21 mouse cellular contexts compared by ENCODE assay signal in genomic region chr2:103656028-103656427, GRCm38 (mm10).
DNase-seq lines count a peak whose midpoint lies in the region; ATAC-seq and TF ChIP-seq lines count a peak whose summit lies in the region.
"Had no signal": no experiment of that assay in that cellular context is flagged by ENCODE, and none has a peak within 500 bp of the region (broad histone marks: within the 10 kb centered on the region; RNA-seq: fewer than 3 reads in every experiment).

No protein-coding gene starts in this region.

- no peak overlapping the region for H3K9ac ChIP-seq in heart, postnatal 0 days (replicated peaks; ENCODE audit: low read depth, low read length)
- H3K9ac ChIP-seq in heart, embryonic 12.5 days: no peak overlapping the region
- H3K9ac ChIP-seq in stomach, embryonic 14.5 days (replicated peaks; ENCODE audit: low read depth, low read length): no peak overlapping the region
- H3K9ac ChIP-seq: hindbrain, embryonic 12.5 days; liver, embryonic 12.5 days; neural tube, embryonic 13.5 days had no signal

- H3K4me3 ChIP-seq in heart, postnatal 0 days (ENCODE audit: low read depth, low read length): no peak overlapping the region
- no peak overlapping the region for H3K4me3 ChIP-seq in heart, embryonic 12.5 days
- no peak overlapping the region for H3K4me3 ChIP-seq in stomach, embryonic 14.5 days (ENCODE audit: low read depth, low read length)
- H3K4me3 ChIP-seq: forebrain, embryonic 10.5 days; hindbrain, embryonic 12.5 days; limb, embryonic 10.5 days; liver, embryonic 12.5 days; neural tube, embryonic 13.5 days had no signal

- H3K27me3 ChIP-seq in heart, postnatal 0 days (ENCODE audit: control insufficient read depth, insufficient read depth, low read length): no peaks in the 10 kb centered on the region
- no peaks in the 10 kb centered on the region for H3K27me3 ChIP-seq in heart, embryonic 12.5 days (replicated peaks)
- H3K27me3 ChIP-seq in stomach, embryonic 14.5 days (ENCODE audit: control insufficient read depth, insufficient read depth, low read length): no peaks in the 10 kb centered on the region
- H3K27me3 ChIP-seq: hindbrain, embryonic 12.5 days had no signal

- TF ChIP-seq CTCF in heart, postnatal 0 days (IDR thresholded peaks at IDR 0.05; ENCODE audit: low read depth): no peak

- H3K36me3 ChIP-seq in heart, postnatal 0 days (replicated peaks; ENCODE audit: control insufficient read depth, insufficient read depth, low read length): no peaks in the 10 kb centered on the region
- no peaks in the 10 kb centered on the region for H3K36me3 ChIP-seq in heart, embryonic 12.5 days
- H3K36me3 ChIP-seq in stomach, embryonic 14.5 days (ENCODE audit: control insufficient read depth, insufficient read depth, low read length): no peaks in the 10 kb centered on the region
- H3K36me3 ChIP-seq: forebrain, embryonic 10.5 days; hindbrain, embryonic 12.5 days; limb, embryonic 10.5 days; liver, embryonic 12.5 days; neural tube, embryonic 13.5 days had no signal

- H3K9me3 ChIP-seq in heart, postnatal 0 days (replicated peaks; ENCODE audit: control insufficient read depth, low read length): no peaks in the 10 kb centered on the region
- H3K9me3 ChIP-seq in heart, embryonic 12.5 days (replicated peaks): no peaks in the 10 kb centered on the region
- no peaks in the 10 kb centered on the region for H3K9me3 ChIP-seq in stomach, embryonic 14.5 days (ENCODE audit: control insufficient read depth, low read depth, low read length)
- H3K9me3 ChIP-seq: forebrain, embryonic 10.5 days; hindbrain, embryonic 12.5 days; limb, embryonic 10.5 days; liver, embryonic 12.5 days; neural tube, embryonic 13.5 days had no signal

- no peak for TF ChIP-seq EP300 in heart, postnatal 0 days (IDR thresholded peaks at IDR 0.05; ENCODE audit: low read depth)

- no peak overlapping the region for H3K27ac ChIP-seq in heart, postnatal 0 days (ENCODE audit: low read depth)
- no peak overlapping the region for H3K27ac ChIP-seq in heart, embryonic 12.5 days (ENCODE audit: poor library complexity, severe bottlenecking)
- no peak overlapping the region for H3K27ac ChIP-seq in stomach, embryonic 14.5 days (ENCODE audit: low read length)
- H3K27ac ChIP-seq: forebrain, embryonic 10.5 days; hindbrain, embryonic 12.5 days; limb, embryonic 10.5 days; liver, embryonic 12.5 days; neural tube, embryonic 13.5 days had no signal

- H3K4me2 ChIP-seq in heart, postnatal 0 days (ENCODE audit: low read depth, low read length): no peak overlapping the region
- H3K4me2 ChIP-seq in heart, embryonic 12.5 days: no peak overlapping the region
- H3K4me2 ChIP-seq in stomach, embryonic 14.5 days (replicated peaks; ENCODE audit: low read depth, low read length): no peak overlapping the region
- H3K4me2 ChIP-seq: hindbrain, embryonic 12.5 days; liver, embryonic 12.5 days; neural tube, embryonic 13.5 days had no signal

- peak; percentile 32; the same call in 1 of the 2 replicates for ATAC-seq in heart, postnatal 0 days (ENCODE audit: insufficient read depth, low read depth)
- ATAC-seq in heart, embryonic 12.5 days (ENCODE audit: insufficient number of reproducible peaks, low FRiP score): no peak
- peak; percentile 55 for ATAC-seq in CD4-positive, CD25-positive, alpha-beta regulatory T cell, adult 4 months
- ATAC-seq in activated CD4-positive, CD25-positive, alpha-beta regulatory T cell, adult 4 months: peak; percentile 42
- peak; percentile 28; the same call in 1 of the 2 replicates for ATAC-seq in stomach, embryonic 14.5 days (ENCODE audit: insufficient number of reproducible peaks, insufficient read depth, low FRiP score, low read depth)
- ATAC-seq: liver, embryonic 12.5 days had no signal

- H3K4me1 ChIP-seq in heart, postnatal 0 days (ENCODE audit: control insufficient read depth, insufficient read depth): peaks cover 51% of the 10 kb centered on the region
- H3K4me1 ChIP-seq in heart, embryonic 12.5 days (replicated peaks): peaks cover 77% of the 10 kb centered on the region
- H3K4me1 ChIP-seq in stomach, embryonic 14.5 days (ENCODE audit: control insufficient read depth, insufficient read depth, low read length): no peaks in the 10 kb centered on the region

- DNase-seq in heart, postnatal 0 days (ENCODE audit: low spot score): no peak
- DNase-seq in layer of hippocampus, postnatal 10 days (ENCODE audit: low spot score in 2 of 2): no peak
- no peak for DNase-seq in left cerebral cortex, adult 9 months (ENCODE audit: low spot score in 2 of 2)
- DNase-seq in thymus, postnatal 4 days: no peak
- DNase-seq: cerebellum, adult 11-12 months; kidney, adult 11 months; kidney, postnatal 10 days; layer of hippocampus, adult 9-11 months; lung, postnatal 14 days; midbrain, embryonic 14.5 days; right cerebral cortex, postnatal 25 days; thymus, adult 2 months had no signal
